Mouse (Mus musculus): ENCODE measurements around the gene Map2. TPM values are rescaled to one million over a fixed set of nuclear protein-coding genes. Genes with fewer than 3 reads are reported as not detected.

Map2 gene
- polyA plus RNA-seq (2012; rRNA removed) = 123 and 136 TPM in 2 replicates

GRCm38 (mm10) chr1:66175041-66175665, at the start of gene Map2:
Map2 (plus strand) TSS chr1:66175273.

GRCm38 (mm10) chr1:66467821-66468703, 293.0 kb downstream of the Map2 start, which contains the start of gene Unc80:
Unc80 (plus strand) TSS chr1:66468367.

Other genes starting within 250 kb of the Map2 start
- not detected in 2 replicates for gene Crygf, start 248.8 kb upstream of the Map2 start, polyA plus RNA-seq (2012; rRNA removed)

All from central nervous system, embryonic 11.5 days (tissue).